Mouse (Mus musculus): ENCODE measurements around the gene Gm20721.

Gene Gm20721

DNA sequence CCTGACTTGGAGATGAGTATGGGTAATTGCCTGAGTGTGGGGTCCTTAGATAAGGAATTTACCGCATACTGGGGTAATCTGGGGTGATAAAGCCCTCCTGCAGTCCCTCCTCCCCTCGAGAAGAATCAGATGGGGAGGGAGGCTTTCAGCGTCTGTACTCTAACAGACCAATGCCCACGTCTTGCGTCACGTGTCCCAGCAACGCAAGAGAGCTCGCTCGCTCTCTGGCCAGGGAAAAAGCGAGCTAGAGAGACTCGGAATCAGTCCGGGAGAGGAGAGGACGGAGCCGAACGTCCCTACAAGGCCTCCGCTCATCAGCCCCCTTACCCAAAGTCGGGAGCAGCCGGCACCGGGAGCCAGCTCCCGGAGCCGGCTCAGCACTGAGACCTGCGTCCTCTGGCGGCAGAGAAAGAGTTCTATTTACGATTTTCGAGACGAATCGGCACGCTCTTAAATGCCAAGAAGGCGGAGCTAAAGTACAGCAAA, 49.4 kb downstream of the Gm20721 start:
- no peak for DNase-seq (ENCODE audit: low spot score in 2 of 2)

DNA sequence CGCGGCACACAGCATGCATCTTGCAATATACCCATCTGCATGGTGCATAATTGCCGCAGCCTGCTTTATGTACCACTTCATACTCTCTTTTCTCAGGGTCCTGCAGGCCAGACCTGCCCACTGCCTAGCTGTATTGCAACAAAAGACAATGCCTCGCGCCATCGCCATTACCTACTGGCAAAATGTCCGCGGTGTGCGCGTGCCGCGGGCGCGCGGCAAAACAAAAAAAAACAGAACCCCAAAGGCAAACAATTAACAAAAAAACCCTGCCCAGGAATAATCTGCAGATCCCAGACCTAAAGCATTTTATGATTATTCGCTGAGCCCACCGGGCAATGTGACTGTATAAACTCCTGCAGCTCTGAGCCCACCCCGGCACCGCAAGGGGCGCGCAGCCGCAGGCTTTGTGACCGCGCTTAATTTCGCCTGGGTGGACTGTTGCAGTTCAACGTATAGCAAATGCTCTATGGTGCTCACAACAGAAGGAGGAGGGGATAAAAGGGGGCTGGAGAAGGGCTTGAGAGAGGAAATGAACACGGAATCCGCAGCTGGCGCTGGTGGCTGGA, 50.5 kb downstream of the Gm20721 start:
- no peak for DNase-seq (ENCODE audit: low spot score in 2 of 2)

DNA sequence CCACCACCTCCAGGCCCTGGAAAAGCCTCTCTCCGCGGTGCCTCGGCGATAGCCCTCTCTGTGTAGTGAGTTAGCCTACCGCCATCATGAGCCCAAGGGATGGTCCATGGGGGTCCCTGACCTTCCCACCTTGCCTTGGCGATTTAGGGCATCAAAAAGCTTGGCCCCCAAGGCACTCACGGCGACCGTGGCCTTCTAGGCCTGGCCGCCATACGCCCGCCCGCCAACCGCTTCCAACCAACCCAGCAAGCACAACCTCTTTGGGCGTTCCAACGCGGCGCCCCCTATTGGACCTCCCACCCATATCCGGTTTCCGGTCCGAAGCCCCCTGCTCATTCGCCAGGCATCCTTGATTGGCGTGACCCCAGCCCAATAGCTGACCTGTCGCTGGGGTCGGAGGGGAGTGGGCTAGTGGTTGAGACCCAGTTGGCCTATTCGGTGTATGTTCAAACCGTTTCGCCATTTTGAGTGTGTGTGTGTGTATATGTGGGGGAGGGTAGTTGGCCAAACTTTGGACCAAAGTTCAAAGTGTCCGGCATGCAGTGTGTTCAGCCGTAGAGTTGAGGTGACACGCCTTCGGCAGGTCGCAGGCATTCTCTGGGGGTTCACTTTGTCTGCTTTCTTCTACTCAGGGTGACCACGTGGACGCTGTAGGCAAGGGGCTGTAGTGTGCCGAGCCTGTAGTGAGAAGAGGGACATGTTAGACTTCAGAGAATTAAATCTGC, 51.2 kb downstream of the Gm20721 start:
- peak; percentile 48 to 56 for DNase-seq (ENCODE audit: low spot score in 2 of 2)

- DNase-seq (ENCODE audit: low spot score in 2 of 2) = no peak
These were observed 52.1 kb downstream of the Gm20721 start for GRCm38 (mm10) chr2:174294457-174294856.

GRCm38 (mm10) chr2:174291662-174292030, 54.9 kb downstream of the Gm20721 start:
- no peak for DNase-seq (ENCODE audit: low spot score in 2 of 2)

DNA sequence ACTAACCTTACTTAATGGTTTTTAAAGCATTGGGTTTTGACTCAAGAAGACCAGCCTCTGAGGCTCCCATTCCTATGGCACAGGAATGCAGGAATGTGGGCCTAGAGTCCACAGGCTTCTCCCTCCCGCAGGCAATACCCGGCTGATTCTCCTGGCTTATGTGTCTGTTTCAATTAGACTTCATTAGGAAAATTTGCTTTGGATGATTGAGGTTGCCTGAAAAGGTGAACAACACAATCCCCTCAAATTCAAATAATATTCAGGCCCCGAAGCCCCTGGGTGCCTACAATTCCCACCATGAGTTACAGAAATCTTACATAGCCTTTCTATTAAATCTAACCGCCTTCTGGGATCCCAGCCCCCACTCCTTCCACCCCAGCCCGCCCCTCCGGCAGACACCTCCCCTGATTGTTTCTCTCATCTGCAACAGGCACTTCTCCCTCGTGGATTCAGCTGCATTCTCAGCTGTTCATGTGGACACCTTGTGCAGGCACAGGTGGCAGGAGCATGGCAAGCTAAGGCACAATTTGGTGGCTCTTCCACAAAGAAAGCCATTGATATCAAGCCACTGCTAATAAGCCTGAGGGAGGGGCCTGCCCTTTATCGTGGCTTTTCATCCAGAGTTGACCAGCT, 55.4 kb downstream of the Gm20721 start:
- DNase-seq (ENCODE audit: low spot score in 2 of 2) = no peak

GRCm38 (mm10) chr2:174288673-174289430, 57.7 kb downstream of the Gm20721 start:
- DNase-seq (ENCODE audit: low spot score in 2 of 2) = no peak

GRCm38 (mm10) chr2:174287921-174288320, 58.6 kb downstream of the Gm20721 start:
- DNase-seq (ENCODE audit: low spot score in 2 of 2) = no peak

DNA sequence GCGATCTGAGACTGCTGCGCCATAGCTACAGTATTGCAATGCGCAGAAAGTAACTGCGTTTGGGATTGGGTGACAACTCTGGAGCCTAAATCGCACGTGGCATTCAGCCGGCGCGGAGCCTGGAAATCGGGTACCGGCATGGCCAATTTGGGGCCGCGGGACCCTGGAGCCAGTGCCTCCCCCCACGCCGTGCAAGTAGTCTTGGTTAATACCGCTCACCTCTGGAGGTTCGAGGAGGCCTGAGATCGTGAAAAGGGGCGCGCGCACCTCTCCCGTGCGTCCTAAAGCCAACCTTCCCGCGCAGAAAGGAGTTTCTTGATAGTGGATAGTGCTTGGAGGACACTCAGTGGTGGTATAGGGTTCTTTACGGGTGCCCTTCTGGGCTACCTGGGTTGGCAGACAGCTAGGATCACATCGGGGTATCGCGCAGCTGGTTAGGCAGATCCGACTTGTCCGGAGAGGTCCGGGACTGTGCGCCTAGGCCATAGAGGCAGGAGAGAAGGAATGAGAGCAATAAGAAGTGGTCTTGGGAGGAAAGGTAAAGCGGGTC, 60.5 kb downstream of the Gm20721 start:
- DNase-seq (ENCODE audit: low spot score in 2 of 2) = no peak

DNA sequence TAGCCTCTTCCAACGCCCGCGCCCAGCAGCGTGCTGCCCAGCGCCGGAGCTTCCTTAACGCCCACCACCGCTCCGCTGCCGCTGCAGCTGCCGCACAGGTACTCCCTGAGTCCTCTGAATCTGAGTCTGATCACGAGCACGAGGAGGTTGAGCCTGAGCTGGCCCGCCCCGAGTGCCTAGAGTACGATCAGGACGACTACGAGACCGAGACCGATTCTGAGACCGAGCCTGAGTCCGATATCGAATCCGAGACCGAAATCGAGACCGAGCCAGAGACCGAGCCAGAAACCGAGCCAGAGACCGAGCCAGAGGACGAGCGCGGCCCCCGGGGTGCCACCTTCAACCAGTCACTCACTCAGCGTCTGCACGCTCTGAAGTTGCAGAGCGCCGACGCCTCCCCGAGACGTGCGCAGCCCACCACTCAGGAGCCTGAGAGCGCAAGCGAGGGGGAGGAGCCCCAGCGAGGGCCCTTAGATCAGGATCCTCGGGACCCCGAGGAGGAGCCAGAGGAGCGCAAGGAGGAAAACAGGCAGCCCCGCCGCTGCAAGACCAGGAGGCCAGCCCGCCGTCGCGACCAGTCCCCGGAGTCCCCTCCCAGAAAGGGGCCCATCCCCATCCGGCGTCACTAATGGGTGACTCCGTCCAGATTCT, 61.6 kb downstream of the Gm20721 start:
- no peak for DNase-seq (ENCODE audit: low spot score in 2 of 2)

GRCm38 (mm10) chr2:174284011-174284410, 62.5 kb downstream of the Gm20721 start, which contains the start of gene Gnas:
Gnas (plus strand) TSS chr2:174284320.
- no peak for DNase-seq (ENCODE audit: low spot score in 2 of 2)

GRCm38 (mm10) chr2:174283341-174283740, 63.2 kb downstream of the Gm20721 start:
- DNase-seq (ENCODE audit: low spot score in 2 of 2) = no peak

All from spleen, postnatal 36 days (tissue).